Mouse (Mus musculus) olfactory bulb, adult 2 months (tissue): ENCODE results near the gene Pdgfa. TPM values are rescaled to one million over a fixed set of nuclear protein-coding genes. Genes with fewer than 3 reads are reported as not detected.

Experiments
- H3K27ac ChIP-seq: fragments of 200-500 bp; 2 replicates; pipeline ENCODE4 v1.5.1; 2012; ENCODE audit warnings: low read depth, low read length; ENCODE audit not compliant: insufficient read depth
- H3K4me1 ChIP-seq: fragments of 200-500 bp; 2 replicates; pipeline ENCODE4 v1.6.1; 2012; ENCODE audit warnings: low read length; ENCODE audit not compliant: control insufficient read depth, insufficient read depth
- H3K4me3 ChIP-seq: fragments of 200-500 bp; 2 replicates; pipeline ENCODE4 v1.5.1; 2012; ENCODE audit warnings: mild to moderate bottlenecking, low read depth, low read length, moderate library complexity; ENCODE audit not compliant: insufficient read depth
- CTCF ChIP-seq: fragments of 200-500 bp; IDR thresholded peaks from 2 replicates; pipeline ENCODE4 v1.5.1; 2012; ENCODE audit warnings: low read depth, mild to moderate bottlenecking, low read length, moderate library complexity; ENCODE audit not compliant: insufficient read depth
- POLR2A ChIP-seq: fragments of 200-500 bp; IDR thresholded peaks from 2 replicates; pipeline ENCODE4 v1.6.1; 2012; ENCODE audit warnings: mild to moderate bottlenecking, low read depth, low read length, moderate library complexity; ENCODE audit not compliant: insufficient read depth
- WGBS: fragments of 180-500 bp; shearing (Covaris S2); methylation state at CpG from one replicate; pipeline ENCODE4 v1.1.7; 2018; 5-methylcytosine and 5-hydroxymethylcytosine counted together
- polyA plus RNA-seq: library from polyadenylated mRNA; stranded (reverse); fragments of >200 nt; gene quantifications from 2 replicates; pipeline ENCODE4 v1.2.4, GENCODE M21; 2012; ENCODE audit warnings: low replicate concordance; ENCODE audit not compliant: missing spikeins, insufficient read depth, insufficient read length

Gene Pdgfa
- polyA plus RNA-seq, 1 experiment = not detected

- TF ChIP-seq CTCF = no peak
- TF ChIP-seq POLR2A = no peak
- 81% methylated on average over 4 of the region's 4 CpGs for WGBS
Observed at GRCm38 (mm10) chr5:138991734-138992133, 5.4 kb downstream of the Pdgfa start.

GRCm38 (mm10) chr5:138990659-138991380 is 6.3 kb downstream of the Pdgfa start:
- no peak overlapping the region for H3K27ac ChIP-seq
- 74% methylated on average over 7 of the region's 7 CpGs for WGBS
- TF ChIP-seq POLR2A (no peak), CTCF (no peak)

More at GRCm38 (mm10) chr5:138991734-138992133, 5.4 kb downstream of the Pdgfa start:
- no peak overlapping the region for H3K4me3 ChIP-seq
- no peak overlapping the region for H3K27ac ChIP-seq
- H3K4me1 ChIP-seq = peaks cover 44% of the 10 kb centered on the region

GRCm38 (mm10) chr5:138989567-138989966 is 7.6 kb downstream of the Pdgfa start:
- no peak overlapping the region for H3K4me3 ChIP-seq
- TF ChIP-seq POLR2A = no peak
- TF ChIP-seq CTCF = no peak
- no peak overlapping the region for H3K27ac ChIP-seq
- 81% methylated on average over 6 of the region's 6 CpGs for WGBS
- peaks cover 35% of the 10 kb centered on the region for H3K4me1 ChIP-seq

More at GRCm38 (mm10) chr5:138990659-138991380, 6.3 kb downstream of the Pdgfa start:
- Histone ChIP-seq H3K4me1 (peaks cover 35% of the 10 kb centered on the region), H3K4me3 (no peak overlapping the region)

GRCm38 (mm10) chr5:138988764-138989163 is 8.4 kb downstream of the Pdgfa start:
- Histone ChIP-seq H3K4me3 (no peak overlapping the region), H3K4me1 (peaks cover 35% of the 10 kb centered on the region), H3K27ac (no peak overlapping the region)
- TF ChIP-seq POLR2A (no peak), CTCF (no peak)
- whole genome bisulfite sequencing = 42% methylated on average over 9 of the region's 9 CpGs

GRCm38 (mm10) chr5:138987994-138988393 is 9.2 kb downstream of the Pdgfa start:
- H3K4me3 ChIP-seq = no peak overlapping the region
- no peak overlapping the region for H3K27ac ChIP-seq
- TF ChIP-seq CTCF = no peak
- TF ChIP-seq POLR2A = no peak
- 72% methylated on average over 10 of the region's 10 CpGs for WGBS
- H3K4me1 ChIP-seq = peaks cover 27% of the 10 kb centered on the region

- Histone ChIP-seq H3K4me3 (no peak overlapping the region), H3K27ac (no peak overlapping the region), H3K4me1 (peaks cover 13% of the 10 kb centered on the region)
- WGBS = 87% methylated on average over 9 of the region's 9 CpGs
- TF ChIP-seq CTCF = no peak
- no peak for TF ChIP-seq POLR2A
Observed at GRCm38 (mm10) chr5:138981921-138982320, 15.2 kb downstream of the Pdgfa start.

GRCm38 (mm10) chr5:138980608-138981007 is 16.6 kb downstream of the Pdgfa start:
- Histone ChIP-seq H3K27ac (no peak overlapping the region), H3K4me1 (peaks cover 13% of the 10 kb centered on the region), H3K4me3 (no peak overlapping the region)
- TF ChIP-seq CTCF = no peak
- TF ChIP-seq POLR2A = no peak
- WGBS = 92% methylated on average over 9 of the region's 9 CpGs

GRCm38 (mm10) chr5:138979840-138980239 is 17.3 kb downstream of the Pdgfa start:
- 50% methylated on average over 8 of the region's 8 CpGs for WGBS

GRCm38 (mm10) chr5:138977759-138978158 is 19.4 kb downstream of the Pdgfa start:
- Histone ChIP-seq H3K4me3 (no peak overlapping the region), H3K4me1 (peaks cover 13% of the 10 kb centered on the region), H3K27ac (no peak overlapping the region)
- TF ChIP-seq CTCF = no peak
- TF ChIP-seq POLR2A = no peak
- 58% methylated on average over 3 of the region's 3 CpGs for WGBS

More at GRCm38 (mm10) chr5:138979840-138980239, 17.3 kb downstream of the Pdgfa start:
- TF ChIP-seq POLR2A (no peak), CTCF (no peak)
- H3K4me3 ChIP-seq = no peak overlapping the region
- H3K27ac ChIP-seq = no peak overlapping the region
- peaks cover 13% of the 10 kb centered on the region for H3K4me1 ChIP-seq

- 93% methylated on average over 8 of the region's 8 CpGs for WGBS
- peaks cover 4% of the 10 kb centered on the region for H3K4me1 ChIP-seq
- no peak overlapping the region for H3K27ac ChIP-seq
- H3K4me3 ChIP-seq = no peak overlapping the region
- no peak for TF ChIP-seq CTCF
Observed at GRCm38 (mm10) chr5:138974911-138975485, 22.2 kb downstream of the Pdgfa start.
